Mouse (Mus musculus): ENCODE measurements around the gene Tfdp1. TPM values are rescaled to one million over a fixed set of nuclear protein-coding genes. Genes with fewer than 3 reads are reported as not detected.
"Not testable (repeated sequence)": the region's sequence is repeated elsewhere in the genome, so short reads cannot be mapped to it uniquely, and the experiment has no call there.

The Tfdp1 gene
- polyA plus RNA-seq, 1 experiment from 2014 or later, result 169 TPM

DNA sequence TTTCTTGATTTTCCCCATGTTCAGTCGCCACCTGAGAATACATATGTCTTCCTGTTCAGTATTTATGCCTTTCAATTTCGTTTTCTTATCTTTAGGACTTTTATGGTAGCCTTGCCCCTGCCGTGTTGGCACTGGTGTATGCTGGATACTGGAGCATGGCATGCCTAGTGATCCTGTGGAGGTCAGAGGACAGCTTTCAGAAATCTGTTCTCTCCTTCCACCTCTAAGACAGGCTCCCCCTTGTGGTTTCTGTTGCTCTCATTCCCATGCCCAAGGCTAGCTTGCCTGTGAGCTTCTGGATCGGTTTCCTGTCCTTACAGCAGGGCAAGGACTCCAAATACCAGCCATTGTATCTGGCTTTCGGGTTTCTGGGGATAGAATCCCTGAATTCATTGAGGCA lies 12.0 kb upstream of the Tfdp1 start:
- ATAC-seq (peak; percentile 47), DNase-seq (ENCODE audit: low read depth, low spot score) (no peak)
- CTCF ChIA-PET, result interaction anchor here (1.0 to 2.0 kb wide), 6 partner anchors 8 to 311 kb away, joined by 3 to 7 read pairs (median 3); no protein-coding TSS in a partner anchor
- no peaks in the 10 kb centered on the region for H3K27me3 ChIP-seq
- POLR2A ChIA-PET, result no interaction called here
- in situ Hi-C loops (cut with MboI; ENCODE audit: low pct_unique_long_range_greater_than_20kb), result no loop called here
- TF ChIP-seq CTCF (IDR thresholded peaks at IDR 0.05), result peak; percentile 69

- DNase-seq (ENCODE audit: low read depth, low spot score), result no peak
- TF ChIP-seq CTCF (IDR thresholded peaks at IDR 0.05), result no peak
- H3K27me3 ChIP-seq, result no peaks in the 10 kb centered on the region
- ATAC-seq, result no peak
- ChIA-PET POLR2A (no interaction called here), CTCF (no interaction called here)
- in situ Hi-C loops (cut with MboI; ENCODE audit: low pct_unique_long_range_greater_than_20kb), result no loop called here
Measured at GRCm38 (mm10) chr8:13334671-13335070, 3.9 kb upstream of the Tfdp1 start.

- DNase-seq (ENCODE audit: low read depth, low spot score); POLR2A ChIA-PET; in situ Hi-C loops (cut with MboI; ENCODE audit: low pct_unique_long_range_greater_than_20kb); H3K27me3 ChIP-seq; ATAC-seq: not testable (repeated sequence)
- CTCF ChIA-PET, result interaction anchor here (1.0 kb wide), 1 partner anchor 9 kb away, joined by 3 read pairs; no protein-coding TSS in a partner anchor
Measured at GRCm38 (mm10) chr8:13337245-13337644, 1.3 kb upstream of the Tfdp1 start.

- CTCF ChIA-PET, result no interaction called here
- DNase-seq (ENCODE audit: low read depth, low spot score) (no peak), ATAC-seq (no peak)
- POLR2A ChIA-PET, result no interaction called here
- no peaks in the 10 kb centered on the region for H3K27me3 ChIP-seq
- in situ Hi-C loops (cut with MboI; ENCODE audit: low pct_unique_long_range_greater_than_20kb), result no loop called here
- TF ChIP-seq CTCF (IDR thresholded peaks at IDR 0.05), result no peak
Measured at GRCm38 (mm10) chr8:13337678-13338077, 873 bp upstream of the Tfdp1 start.

- ChIA-PET CTCF (no interaction called here), POLR2A (no interaction called here)
- in situ Hi-C loops (cut with MboI; ENCODE audit: low pct_unique_long_range_greater_than_20kb), result no loop called here
- no peak for TF ChIP-seq CTCF (IDR thresholded peaks at IDR 0.05)
- H3K27me3 ChIP-seq, result no peaks in the 10 kb centered on the region
- ATAC-seq, result peak; percentile 48
- no peak for DNase-seq (ENCODE audit: low read depth, low spot score)
Measured at GRCm38 (mm10) chr8:13338901-13339645, 522 bp downstream of the Tfdp1 start.

GRCm38 (mm10) chr8:13339646-13339990 lies 1.1 kb downstream of the Tfdp1 start:
- H3K27me3 ChIP-seq, result no peaks in the 10 kb centered on the region
- in situ Hi-C loops (cut with MboI; ENCODE audit: low pct_unique_long_range_greater_than_20kb), result no loop called here
- ChIA-PET POLR2A (no interaction called here), CTCF (no interaction called here)
- TF ChIP-seq CTCF (IDR thresholded peaks at IDR 0.05), result no peak
- DNase-seq (ENCODE audit: low read depth, low spot score) (no peak), ATAC-seq (no peak)

- ChIA-PET CTCF (interaction anchor here (0.7 to 0.9 kb wide), 2 partner anchors 10 to 13 kb away, joined by 3 read pairs; no protein-coding TSS in a partner anchor), POLR2A (interaction anchor here (0.7 to 0.8 kb wide), 2 partner anchors 9 to 52 kb away, joined by 3 read pairs; no protein-coding TSS in a partner anchor)
- TF ChIP-seq CTCF (IDR thresholded peaks at IDR 0.05), result no peak
- in situ Hi-C loops (cut with MboI; ENCODE audit: low pct_unique_long_range_greater_than_20kb), result no loop called here
- H3K27me3 ChIP-seq, result no peaks in the 10 kb centered on the region
- no peak for ATAC-seq
- no peak for DNase-seq (ENCODE audit: low read depth, low spot score)
Measured at GRCm38 (mm10) chr8:13340650-13341049, 2.1 kb downstream of the Tfdp1 start.

DNA sequence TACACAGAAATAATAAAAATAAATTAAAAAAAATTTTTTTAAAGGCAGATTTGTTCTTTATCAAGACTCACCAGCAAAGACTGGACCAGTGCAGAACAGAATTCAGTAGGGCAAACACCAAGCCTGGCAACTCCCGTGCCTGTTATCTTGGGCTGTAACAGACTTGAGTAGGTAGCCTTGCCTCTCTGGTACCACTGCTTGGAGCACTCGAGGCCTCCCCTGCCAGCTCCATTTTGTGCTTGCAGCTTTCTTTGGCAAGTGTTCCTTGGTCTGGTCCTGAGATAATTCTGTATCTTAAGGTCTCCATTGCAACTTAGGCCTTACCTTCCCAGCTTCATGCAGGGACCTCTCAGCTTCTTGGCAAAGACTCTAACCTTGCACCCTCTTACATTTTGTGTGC lies 3.8 kb downstream of the Tfdp1 start:
- no peak for TF ChIP-seq CTCF (IDR thresholded peaks at IDR 0.05)
- H3K27me3 ChIP-seq, result no peaks in the 10 kb centered on the region
- POLR2A ChIA-PET, result interaction anchor here (1.8 kb wide), 1 partner anchor 11 kb away, joined by 4 read pairs; no protein-coding TSS in a partner anchor
- ATAC-seq (no peak), DNase-seq (ENCODE audit: low read depth, low spot score) (no peak)
- in situ Hi-C loops (cut with MboI; ENCODE audit: low pct_unique_long_range_greater_than_20kb), result no loop called here
- CTCF ChIA-PET, result no interaction called here

GRCm38 (mm10) chr8:13343134-13343533 lies 4.6 kb downstream of the Tfdp1 start:
- DNase-seq (ENCODE audit: low read depth, low spot score), result no peak
- no peak for TF ChIP-seq CTCF (IDR thresholded peaks at IDR 0.05)
- H3K27me3 ChIP-seq, result no peaks in the 10 kb centered on the region
- in situ Hi-C loops (cut with MboI; ENCODE audit: low pct_unique_long_range_greater_than_20kb), result no loop called here
- ChIA-PET POLR2A (interaction anchor here (1.8 kb wide), 1 partner anchor 10 kb away, joined by 4 read pairs; no protein-coding TSS in a partner anchor), CTCF (no interaction called here)
- ATAC-seq, result no peak

DNA sequence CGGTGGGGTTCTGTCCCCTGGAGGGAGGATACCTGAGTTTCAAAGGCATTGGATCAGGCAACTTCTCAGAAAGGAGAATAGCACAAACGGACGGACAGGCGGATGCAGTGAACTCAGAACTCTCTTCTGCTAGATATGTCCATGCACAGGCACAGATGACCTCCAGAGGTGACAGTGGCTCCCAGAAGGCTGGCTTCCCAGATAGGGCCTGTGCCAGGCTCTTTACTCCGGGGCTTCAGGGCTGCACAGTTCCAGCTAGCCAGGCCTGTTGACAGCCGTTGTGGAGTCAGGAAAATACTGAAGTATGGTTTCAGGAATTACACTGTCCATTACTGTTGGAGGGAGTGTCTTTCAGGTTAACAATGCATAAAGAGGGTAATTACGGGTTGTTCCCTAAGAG lies 11.5 kb downstream of the Tfdp1 start:
- ATAC-seq (no peak), DNase-seq (ENCODE audit: low read depth, low spot score) (no peak)
- in situ Hi-C loops (cut with MboI; ENCODE audit: low pct_unique_long_range_greater_than_20kb), result no loop called here
- CTCF ChIA-PET, result interaction anchor here (1.4 kb wide), 1 partner anchor 10 kb away, joined by 3 read pairs; no protein-coding TSS in a partner anchor
- TF ChIP-seq CTCF (IDR thresholded peaks at IDR 0.05), result no peak
- POLR2A ChIA-PET, result no interaction called here
- H3K27me3 ChIP-seq, result no peaks in the 10 kb centered on the region

DNA sequence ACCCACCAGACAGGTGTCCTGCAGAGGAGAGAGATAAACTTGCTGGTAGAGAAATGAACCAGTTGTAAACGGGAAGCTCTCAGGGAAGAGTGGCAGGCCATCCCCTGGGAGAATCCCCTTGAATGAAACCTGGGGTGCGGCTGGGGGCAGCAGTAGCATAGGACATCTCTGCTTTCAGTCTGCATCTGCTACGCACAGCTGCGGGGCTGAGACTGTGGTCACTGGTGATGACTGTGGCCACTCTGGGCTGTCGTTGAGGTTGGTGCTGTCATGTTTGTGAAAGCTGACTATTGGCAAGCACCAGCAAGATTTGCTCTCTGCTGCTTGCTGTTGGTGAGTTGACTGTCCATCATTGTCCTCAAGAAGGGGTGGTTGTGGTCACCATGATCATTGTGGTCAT lies 13.0 kb downstream of the Tfdp1 start:
- no peak for TF ChIP-seq CTCF (IDR thresholded peaks at IDR 0.05)
- DNase-seq (ENCODE audit: low read depth, low spot score) (no peak), ATAC-seq (no peak)
- in situ Hi-C loops (cut with MboI; ENCODE audit: low pct_unique_long_range_greater_than_20kb), result no loop called here
- ChIA-PET CTCF (interaction anchor here (1.1 kb wide), 1 partner anchor 25 kb away, joined by 3 read pairs; no protein-coding TSS in a partner anchor), POLR2A (no interaction called here)
- H3K27me3 ChIP-seq, result no peaks in the 10 kb centered on the region

Data from Patski (cell line).